Mouse (Mus musculus): ENCODE data around the gene Camta2. TPM values are rescaled to one million over a fixed set of nuclear protein-coding genes. Genes with fewer than 3 reads are reported as not detected.

Camta2 gene
- total and polyA plus RNA-seq, 3 experiments, result 1.0 to 17.0 (median 4.9) TPM

DNA sequence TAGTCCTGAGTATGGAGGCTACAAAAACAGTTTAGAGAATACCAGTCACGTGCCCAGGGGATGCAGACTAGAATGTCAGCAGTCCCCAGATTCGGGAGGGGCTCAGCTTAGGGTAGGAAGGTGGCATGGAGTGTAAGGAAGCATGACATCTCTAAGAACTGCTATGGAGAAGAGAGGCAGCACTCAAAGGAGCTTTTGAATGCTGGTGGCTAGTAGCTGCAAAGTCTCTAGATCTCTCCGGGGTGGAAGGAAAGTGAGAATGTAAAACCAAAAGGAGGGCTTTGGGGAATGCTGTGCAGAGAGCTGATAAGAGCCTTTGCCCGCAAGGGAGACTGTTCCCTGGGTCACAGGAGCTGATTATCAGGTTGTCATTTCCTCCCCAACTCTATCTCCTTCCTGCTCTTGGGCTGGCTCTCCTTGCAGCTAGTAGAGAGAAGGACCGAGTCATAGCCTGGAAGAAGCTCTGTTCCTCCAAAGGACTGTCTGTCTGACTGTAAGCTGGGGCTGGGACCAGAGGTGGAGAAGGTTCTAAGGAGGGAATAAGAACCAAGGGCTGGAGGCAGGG lies 49.1 kb downstream of the Camta2 start, which contains the start of gene Gp1ba:
Gene Gp1ba (plus strand): TSS at position 409 of the 565 bp plus-strand sequence.
- H3K79me2 ChIP-seq (replicated peaks; ENCODE audit: control insufficient read depth, extremely low read depth, insufficient read depth, poor library complexity, severe bottlenecking), result no peaks in the 10 kb centered on the region
- no peaks in the 10 kb centered on the region for H3K9me3 ChIP-seq (replicated peaks; ENCODE audit: low read length)
- dilution Hi-C loops (cut with MboI; ENCODE audit: extremely low pct_ligation_motif_present, extremely low pct_unique_long_range_greater_than_20kb, low sequenced_read_pairs), result no loop called here
- H3K27ac ChIP-seq (ENCODE audit: insufficient read depth, low read depth), result no peak within 1 kb of the TSS
- no peaks in the 10 kb centered on the region for H3K27me3 ChIP-seq (replicated peaks)
- H3K9ac ChIP-seq (ENCODE audit: insufficient read depth, low read depth), result no peak within 1 kb of the TSS
- no peak within 1 kb of the TSS for H3K4me2 ChIP-seq (ENCODE audit: insufficient read depth, low read depth, poor library complexity, severe bottlenecking)
- H3K4me3 ChIP-seq (replicated peaks in 1 of 3; ENCODE audit: low read depth in 2 of 3, low read length in 2 of 3, poor library complexity in 1 of 3), result no peak within 1 kb of the TSS
- in situ Hi-C loops (cut with MboI; ENCODE audit: low pct_ligation_motif_present, low pct_unique_long_range_greater_than_20kb, low sequenced_read_pairs), result no loop called here
- H3K36me3 ChIP-seq (replicated peaks in 1 of 2; ENCODE audit: control insufficient read depth in 1 of 2, insufficient read depth in 1 of 2, low read length in 1 of 2), result peaks cover 0 to 27% of the 10 kb centered on the region in 2 experiments
- no peaks in the 10 kb centered on the region for H3K4me1 ChIP-seq (ENCODE audit: control insufficient read depth in 1 of 2, insufficient read depth in 2 of 2)
- TF ChIP-seq ZC3H11A (IDR thresholded peaks at IDR 0.05; ENCODE audit: low read depth, low read length) (no peak), GABPA (IDR thresholded peaks at IDR 0.05; ENCODE audit: insufficient replicate concordance, low read depth, low read length) (no peak), EP300 (IDR thresholded peaks at IDR 0.05; ENCODE audit: low read length) (no peak), BHLHE40 (IDR thresholded peaks at IDR 0.05; ENCODE audit: low read depth, low read length) (no peak), IRF4 (IDR thresholded peaks at IDR 0.05; ENCODE audit: low read depth, low read length) (no peak), MYC (IDR thresholded peaks at IDR 0.05; ENCODE audit: low read depth, low read length) (no peak), SMC3 (IDR thresholded peaks at IDR 0.05; ENCODE audit: low read depth, low read length) (no peak), ZMIZ1 (IDR thresholded peaks at IDR 0.05; ENCODE audit: low read depth, low read length) (no peak), USF1 (IDR thresholded peaks at IDR 0.05; ENCODE audit: low read depth, low read length) (no peak), MAFK (IDR thresholded peaks at IDR 0.05; ENCODE audit: insufficient replicate concordance, low read length) (no peak), CHD1 (IDR thresholded peaks at IDR 0.05; ENCODE audit: low read depth, low read length) (no peak), ETS1 (conservative IDR thresholded peaks at IDR 0.05; ENCODE audit: low read depth, low read length) (no peak), CHD2 (IDR thresholded peaks at IDR 0.05; ENCODE audit: low read length) (no peak)
- DNase-seq (ENCODE audit: extremely low read depth), result no peak

DNA sequence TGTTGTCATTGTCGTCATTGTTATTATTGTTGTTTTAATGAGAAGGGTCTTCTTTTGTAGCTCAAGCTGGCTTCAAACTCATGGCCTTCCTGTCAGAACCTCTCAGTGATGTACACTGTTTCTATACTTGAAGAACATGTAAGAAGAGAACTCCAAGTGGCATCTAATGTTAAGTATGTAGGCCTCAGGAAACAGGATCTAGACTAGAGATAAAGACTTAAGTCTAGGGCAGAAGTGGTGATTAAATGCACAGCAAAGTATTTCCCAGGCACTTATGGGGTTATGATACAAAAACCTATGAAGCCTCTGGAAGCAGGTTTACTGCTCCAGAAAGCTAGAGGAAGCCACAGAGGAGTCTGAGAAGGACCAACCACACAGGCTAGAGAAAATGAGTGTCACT lies 49.6 kb downstream of the Camta2 start:
- no peaks in the 10 kb centered on the region for H3K4me1 ChIP-seq (ENCODE audit: control insufficient read depth in 1 of 2, insufficient read depth in 2 of 2)
- dilution Hi-C loops (cut with MboI; ENCODE audit: extremely low pct_ligation_motif_present, extremely low pct_unique_long_range_greater_than_20kb, low sequenced_read_pairs) (no loop called here), in situ Hi-C loops (cut with MboI; ENCODE audit: low pct_ligation_motif_present, low pct_unique_long_range_greater_than_20kb, low sequenced_read_pairs) (no loop called here)
- H3K4me3 ChIP-seq (replicated peaks in 1 of 3; ENCODE audit: low read depth in 2 of 3, low read length in 2 of 3, poor library complexity in 1 of 3), result no peak overlapping the region
- no peak overlapping the region for H3K4me2 ChIP-seq (ENCODE audit: insufficient read depth, low read depth, poor library complexity, severe bottlenecking)
- no peak overlapping the region for H3K27ac ChIP-seq (ENCODE audit: insufficient read depth, low read depth)
- DNase-seq (ENCODE audit: extremely low read depth), result no peak
- H3K9me3 ChIP-seq (replicated peaks; ENCODE audit: low read length), result no peaks in the 10 kb centered on the region
- no peaks in the 10 kb centered on the region for H3K27me3 ChIP-seq (replicated peaks)
- TF ChIP-seq RAD21 (IDR thresholded peaks at IDR 0.05; ENCODE audit: low read depth, low read length), result no peak
- no peak for TF ChIP-seq MYC (IDR thresholded peaks at IDR 0.05; ENCODE audit: low read depth, low read length)
- TF ChIP-seq IRF4 (IDR thresholded peaks at IDR 0.05; ENCODE audit: low read depth, low read length), result no peak
- TF ChIP-seq SIN3A (IDR thresholded peaks at IDR 0.05; ENCODE audit: low read length), result no peak
- no peak for TF ChIP-seq UBTF (IDR thresholded peaks at IDR 0.05; ENCODE audit: low read depth, low read length)
- TF ChIP-seq USF2 (conservative IDR thresholded peaks at IDR 0.05; ENCODE audit: low read depth, low read length), result no peak
- TF ChIP-seq MAZ (IDR thresholded peaks at IDR 0.05; ENCODE audit: low read depth, low read length), result no peak
- no peak for TF ChIP-seq E2F4 (IDR thresholded peaks at IDR 0.05; ENCODE audit: insufficient replicate concordance, low read depth, low read length)
- TF ChIP-seq MAFK (IDR thresholded peaks at IDR 0.05; ENCODE audit: insufficient replicate concordance, low read length), result no peak
- no peak for TF ChIP-seq ZKSCAN1 (IDR thresholded peaks at IDR 0.05; ENCODE audit: borderline replicate concordance, low read depth, low read length)
- TF ChIP-seq JUN (IDR thresholded peaks at IDR 0.05; ENCODE audit: insufficient read depth, low read depth, low read length), result no peak
- H3K79me2 ChIP-seq (replicated peaks; ENCODE audit: control insufficient read depth, extremely low read depth, insufficient read depth, poor library complexity, severe bottlenecking), result no peaks in the 10 kb centered on the region
- H3K36me3 ChIP-seq (replicated peaks in 1 of 2; ENCODE audit: control insufficient read depth in 1 of 2, insufficient read depth in 1 of 2, low read length in 1 of 2), result peaks cover 0 to 23% of the 10 kb centered on the region in 2 experiments
- H3K9ac ChIP-seq (ENCODE audit: insufficient read depth, low read depth), result no peak overlapping the region

All from CH12.LX (cell line).